Mouse (Mus musculus) adrenal gland (tissue): ENCODE data around the gene Snx10.

Source experiments
- intact Hi-C: fragments of 180-260 bp; cut with DNase I; formaldehyde crosslinking; loops from one replicate; pipeline ENCODE4 v1.15.1; 2025

Snx10 gene

GRCm38 (mm10) chr6:51581418-51581817, 57.7 kb downstream of the Snx10 start:
- intact Hi-C loops: loop anchor here (2.0 to 5.0 kb wide), 4 partner anchors 69 to 375 kb away; no protein-coding TSS in a partner anchor

- intact Hi-C loops: loop anchor here (5.0 kb wide), 2 partner anchors 70 to 220 kb away; no protein-coding TSS in a partner anchor
These were observed 58.4 kb downstream of the Snx10 start for GRCm38 (mm10) chr6:51582051-51582450.

DNA sequence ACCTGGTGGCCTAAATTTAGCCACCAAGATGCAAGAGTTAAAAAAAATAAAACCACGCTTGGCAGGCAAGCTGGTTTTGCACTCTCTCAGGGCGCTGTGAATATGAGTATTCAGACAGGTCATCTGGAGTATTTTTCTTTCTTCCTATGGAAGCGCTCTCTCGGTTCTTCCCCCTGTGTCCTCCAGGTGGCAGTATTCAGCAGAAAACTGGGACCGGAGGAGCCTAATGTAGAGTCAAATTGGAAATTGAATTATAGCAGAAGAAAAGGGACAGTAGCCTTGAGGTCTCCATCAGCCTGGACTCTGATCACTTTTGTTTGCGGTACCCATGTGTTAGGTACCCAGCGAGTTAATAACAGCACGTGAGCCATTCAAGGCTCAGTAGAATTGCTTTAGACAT, 62.3 kb downstream of the Snx10 start:
- intact Hi-C loops: loop anchor here (2.0 to 5.0 kb wide), 2 partner anchors 271 to 636 kb away; partner anchors contain the start of gene Hoxa7

- intact Hi-C loops: loop anchor here (2.0 to 5.0 kb wide), 2 partner anchors 270 to 635 kb away; partner anchors contain the start of gene Hoxa7
These were observed 63.6 kb downstream of the Snx10 start for GRCm38 (mm10) chr6:51587266-51587665.

DNA sequence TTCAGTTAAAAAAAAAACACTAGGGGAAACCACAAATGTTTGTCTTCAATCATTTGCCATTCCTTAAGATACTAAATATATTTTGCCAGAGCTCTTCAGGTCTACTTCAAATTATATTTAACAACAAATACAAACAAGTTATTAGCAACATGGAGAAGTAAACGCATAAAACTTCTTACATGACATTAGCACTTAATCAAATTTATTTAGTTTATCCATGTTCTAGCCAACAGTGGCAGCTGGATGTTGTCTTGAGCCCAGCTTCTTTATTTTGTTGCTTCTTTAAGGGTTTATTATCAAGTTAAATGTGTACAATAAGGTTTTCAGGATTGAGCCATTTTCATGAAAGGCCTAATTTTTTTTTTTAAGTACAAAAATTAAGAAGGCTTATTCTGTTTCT, 67.6 kb downstream of the Snx10 start:
- intact Hi-C loops: loop anchor here (10.0 kb wide), 1 partner anchor 164 kb away; no protein-coding TSS in a partner anchor

DNA sequence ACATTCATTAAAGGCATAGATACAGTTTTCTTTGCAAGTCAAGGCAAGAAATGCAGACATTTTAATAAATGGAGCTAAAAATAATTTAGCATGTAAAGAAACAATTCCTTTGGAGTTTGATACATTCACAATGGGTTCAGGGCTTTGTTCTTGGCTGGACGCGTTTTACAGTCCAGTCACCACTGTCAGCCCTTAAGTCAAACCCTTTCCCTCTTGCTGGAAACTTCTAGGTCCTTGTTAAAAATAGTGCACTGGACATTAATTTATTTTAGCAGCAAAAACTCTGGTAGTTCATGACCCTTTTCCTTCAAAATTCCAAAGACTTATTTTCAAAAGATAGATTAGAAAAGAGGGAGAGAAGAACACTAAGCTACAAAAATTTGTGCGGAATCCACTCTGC, 68.1 kb downstream of the Snx10 start:
- intact Hi-C loops: loop anchor here (2.0 to 10.0 kb wide), 2 partner anchors 163 to 267 kb away; no protein-coding TSS in a partner anchor

DNA sequence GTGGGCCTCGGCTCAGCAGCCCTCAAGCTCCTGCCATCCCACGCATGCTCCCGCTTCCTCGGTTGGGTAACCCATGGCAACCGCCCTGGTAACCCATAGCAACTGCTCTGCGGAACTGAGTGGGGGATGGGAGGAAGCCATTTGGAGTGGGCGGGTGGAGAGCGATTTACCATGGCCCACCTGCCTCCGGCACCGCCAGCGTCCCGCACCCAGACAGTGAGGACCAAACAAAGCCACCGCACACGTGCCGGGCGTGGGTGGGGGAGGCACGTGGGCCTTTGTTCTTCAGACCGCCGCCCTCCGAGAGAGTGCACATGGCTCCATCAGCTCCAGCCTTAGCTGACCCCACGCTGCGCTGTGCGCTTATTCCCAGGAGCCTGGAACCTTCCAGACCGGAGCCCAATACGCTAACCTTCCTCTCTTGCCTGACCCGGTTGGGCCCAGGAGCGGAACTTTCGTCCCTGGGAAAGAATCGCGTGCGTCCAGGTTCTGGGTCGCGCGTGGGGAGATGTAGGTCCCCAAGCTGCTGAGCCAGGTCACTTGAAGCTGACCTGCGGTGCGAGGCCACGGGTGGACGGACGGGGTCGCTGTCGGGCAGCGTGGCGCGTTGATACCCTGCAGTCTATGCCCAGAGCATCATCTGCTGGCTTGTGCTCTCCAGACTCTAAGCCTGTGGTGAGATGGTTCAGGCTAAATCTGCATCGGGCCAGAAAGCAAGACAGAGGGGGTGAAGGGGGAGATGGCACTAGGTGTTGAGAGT, 68.8 kb downstream of the Snx10 start:
- intact Hi-C loops: loop anchor here (2.0 to 10.0 kb wide), 2 partner anchors 162 to 266 kb away; no protein-coding TSS in a partner anchor

DNA sequence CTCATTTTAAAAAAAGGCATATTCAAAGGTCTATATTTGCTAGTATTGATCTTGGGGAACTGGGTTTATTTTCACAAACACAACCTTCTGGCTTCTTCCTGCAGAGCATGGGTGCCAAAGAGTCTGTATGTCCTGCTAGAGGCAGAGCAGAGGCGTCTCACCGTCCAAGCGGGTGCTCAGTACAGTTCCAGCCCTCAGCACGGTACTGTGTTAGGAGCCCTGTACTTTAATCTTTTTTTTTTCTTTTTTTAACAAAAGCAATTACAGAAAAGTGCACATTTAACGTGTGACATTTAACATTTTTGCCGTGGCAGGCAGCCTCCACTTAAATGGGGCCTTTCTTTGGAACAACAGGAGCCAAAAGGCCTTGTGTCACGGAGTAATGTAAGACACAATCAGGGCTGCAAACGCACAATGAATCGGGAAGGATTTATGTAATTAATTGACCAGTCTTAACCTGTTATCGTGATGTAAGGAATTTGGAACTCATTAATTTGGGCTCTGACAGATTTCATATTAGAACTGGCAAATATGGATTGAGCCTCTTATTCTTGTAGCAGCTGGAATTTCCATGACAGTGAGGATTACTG, 69.8 kb downstream of the Snx10 start:
- intact Hi-C loops: loop anchor here (2.0 to 10.0 kb wide), 2 partner anchors 161 to 265 kb away; no protein-coding TSS in a partner anchor

DNA sequence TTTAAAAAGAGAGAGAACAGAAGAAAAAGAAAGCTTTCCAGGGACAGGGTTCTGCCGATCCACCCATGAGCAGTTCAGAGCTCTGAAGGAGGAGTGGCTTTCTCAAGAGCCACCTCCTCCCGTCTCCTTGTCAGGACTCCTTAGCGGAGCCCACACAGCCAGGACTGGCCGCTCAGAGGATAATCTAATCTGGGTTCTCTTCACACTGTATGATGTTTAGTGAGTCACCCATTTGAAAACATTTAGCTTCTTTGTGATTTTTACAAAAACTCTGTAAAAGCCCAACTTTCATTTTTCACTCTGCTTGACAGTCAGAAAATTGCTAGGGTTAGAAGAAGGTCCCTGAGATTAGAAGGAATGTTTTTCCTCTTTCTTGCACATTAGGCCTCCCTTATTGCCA, 70.8 kb downstream of the Snx10 start:
- intact Hi-C loops: loop anchor here (10.0 kb wide), 1 partner anchor 160 kb away; no protein-coding TSS in a partner anchor

DNA sequence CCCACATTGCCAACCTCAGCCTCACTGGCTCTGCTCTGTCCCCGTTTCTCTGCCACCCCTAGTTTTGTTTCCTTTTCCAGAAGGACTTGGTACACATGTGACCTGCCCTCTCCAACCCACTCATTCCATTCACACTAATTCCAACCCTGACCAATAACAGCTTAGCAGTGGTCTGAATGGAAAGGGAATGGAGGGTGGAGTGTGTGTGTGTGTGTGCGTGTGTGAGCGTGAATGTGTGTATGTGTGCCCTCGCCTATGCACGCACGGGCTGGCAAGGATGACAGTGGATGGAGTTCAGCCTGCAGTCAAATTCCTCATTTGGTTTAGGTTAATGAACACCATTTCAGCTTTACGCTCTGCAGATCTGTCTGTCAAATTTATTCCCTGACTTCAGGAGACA, 74.4 kb downstream of the Snx10 start:
- intact Hi-C loops: loop anchor here (10.0 kb wide), 1 partner anchor 157 kb away; no protein-coding TSS in a partner anchor

DNA sequence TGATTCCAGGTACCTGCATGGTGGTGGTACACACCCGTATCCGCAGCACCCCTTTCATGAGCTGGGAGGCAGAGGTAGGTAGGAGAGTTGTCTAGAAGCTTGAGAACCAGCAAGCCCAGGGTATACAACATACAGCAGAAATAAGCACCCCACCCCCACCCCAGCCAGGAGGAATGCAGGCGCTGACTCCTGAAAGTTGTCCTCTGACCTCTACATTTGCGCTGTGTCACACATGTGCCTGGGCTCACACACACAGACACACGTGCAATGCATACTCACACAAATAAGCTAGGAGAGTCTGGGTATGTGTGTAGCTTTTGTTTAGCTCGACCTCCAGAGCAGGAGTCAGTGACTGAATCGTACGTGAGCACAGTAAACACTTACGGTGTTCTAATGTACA, 76.7 kb downstream of the Snx10 start:
- intact Hi-C loops: no loop called here

- intact Hi-C loops: no loop called here
These were observed 78.6 kb downstream of the Snx10 start for GRCm38 (mm10) chr6:51602341-51602740.

DNA sequence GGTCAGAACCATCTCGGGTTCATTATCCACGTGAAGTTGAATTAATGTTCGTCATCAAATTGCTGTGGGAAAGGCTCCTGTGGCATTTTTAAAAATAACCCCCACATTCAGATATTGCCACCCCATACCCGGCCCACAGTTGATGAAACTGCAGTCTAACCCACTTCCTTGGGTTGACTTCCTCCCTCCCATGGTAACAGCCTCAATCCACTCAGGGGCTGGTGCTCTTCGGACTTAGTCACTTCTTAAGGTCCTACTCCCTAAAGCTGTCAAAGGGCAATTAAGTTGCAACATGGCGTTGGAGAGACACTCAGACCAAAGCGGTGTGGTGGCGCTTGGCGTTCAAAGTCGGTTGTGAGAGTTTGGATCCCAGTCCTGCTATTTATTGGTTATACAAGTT, 80.0 kb downstream of the Snx10 start:
- intact Hi-C loops: no loop called here

DNA sequence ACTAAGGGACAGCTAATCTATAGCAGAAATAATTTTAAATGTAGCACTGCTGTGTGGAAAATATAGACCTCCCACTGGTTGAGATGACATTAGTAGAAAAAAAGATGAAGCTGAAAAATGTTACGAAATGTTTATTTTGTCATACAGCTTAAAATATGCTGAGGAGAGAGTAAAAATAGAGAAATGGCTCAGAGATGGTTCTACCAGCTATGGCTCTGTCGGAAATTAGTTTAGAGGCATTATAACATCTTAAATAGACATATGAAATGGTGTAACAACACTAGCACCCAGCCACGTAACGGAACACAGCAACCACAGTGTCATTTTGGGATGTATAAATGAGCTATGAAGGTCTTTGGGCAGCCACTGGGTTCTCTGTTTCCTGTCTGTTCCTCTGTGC, 82.5 kb downstream of the Snx10 start:
- intact Hi-C loops: no loop called here

- intact Hi-C loops: no loop called here
These were observed 83.1 kb downstream of the Snx10 start for GRCm38 (mm10) chr6:51606803-51607202.

DNA sequence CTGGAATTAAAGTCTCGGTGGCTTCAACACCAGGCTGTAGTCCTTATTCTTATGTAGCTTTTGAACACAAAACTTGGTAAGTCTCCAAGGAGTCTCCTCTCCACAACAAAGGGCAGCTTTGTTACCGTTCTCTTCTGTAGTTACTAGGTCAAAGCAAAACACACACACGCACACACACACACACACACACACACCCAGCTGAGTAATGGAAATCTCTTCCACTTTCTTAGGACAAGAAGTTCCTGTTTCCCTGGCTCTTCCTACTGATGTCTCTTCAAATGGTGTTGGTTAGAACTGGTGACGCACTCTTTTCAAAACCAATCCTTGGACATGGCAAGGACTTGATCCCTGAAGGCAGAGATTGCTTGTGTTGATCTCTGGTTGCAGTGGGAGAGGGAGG, 87.9 kb downstream of the Snx10 start:
- intact Hi-C loops: loop anchor here (5.0 kb wide), 2 partner anchors 111 to 246 kb away; no protein-coding TSS in a partner anchor

DNA sequence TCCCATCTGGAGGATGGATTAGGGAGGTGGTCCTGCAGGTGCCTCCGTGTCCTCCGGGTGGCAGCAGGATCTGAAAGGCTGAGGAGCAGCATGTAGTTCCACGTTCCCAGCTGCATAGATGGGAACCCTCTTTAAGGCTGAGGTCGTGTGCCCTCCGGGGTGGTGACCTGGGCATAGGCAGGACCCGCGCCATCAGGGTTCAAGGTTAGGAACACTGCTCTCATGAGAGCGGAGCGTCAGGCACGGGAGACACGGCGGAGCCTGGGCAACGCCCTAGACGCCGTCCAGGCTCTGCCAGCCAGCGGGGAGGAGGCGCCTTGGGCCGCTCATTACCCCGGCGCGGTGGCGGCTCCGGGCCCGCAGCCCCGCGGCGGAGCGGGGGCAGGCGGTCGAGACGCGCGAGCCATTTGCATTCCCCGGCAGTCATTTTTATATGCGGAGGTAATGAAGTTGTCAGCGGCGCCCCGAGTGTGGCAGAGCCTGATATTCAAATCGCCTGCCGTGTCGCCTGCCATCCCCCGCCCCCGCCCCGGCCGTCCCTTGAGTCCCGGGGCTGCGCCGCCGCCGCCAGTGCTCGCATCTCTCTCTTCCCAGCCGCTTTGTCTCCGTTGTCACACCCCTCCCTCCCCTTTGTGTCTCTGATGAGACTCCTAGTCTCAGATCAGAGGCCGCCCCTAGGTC, 88.8 kb downstream of the Snx10 start:
- intact Hi-C loops: loop anchor here (5.0 kb wide), 2 partner anchors 110 to 245 kb away; no protein-coding TSS in a partner anchor

DNA sequence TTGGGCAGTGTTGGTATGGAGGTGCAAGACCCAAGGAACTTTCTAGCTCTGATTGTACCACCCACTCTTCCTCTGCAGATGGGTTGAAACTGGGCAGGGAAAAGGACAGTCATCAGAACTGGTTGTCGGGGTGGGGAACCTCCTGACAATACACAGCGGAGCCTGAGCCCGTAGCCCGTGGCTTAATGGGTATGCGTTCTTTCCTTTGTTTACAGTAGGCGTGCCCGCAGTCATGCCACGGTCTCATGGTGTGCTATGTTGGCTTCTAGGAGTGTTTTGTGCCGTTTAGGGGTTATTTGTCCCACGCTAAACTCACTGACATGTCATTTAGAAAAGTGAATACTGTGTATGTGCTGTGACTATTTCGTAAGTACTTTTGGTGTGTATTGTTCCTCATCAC, 90.0 kb downstream of the Snx10 start:
- intact Hi-C loops: loop anchor here (5.0 kb wide), 2 partner anchors 109 to 244 kb away; no protein-coding TSS in a partner anchor

DNA sequence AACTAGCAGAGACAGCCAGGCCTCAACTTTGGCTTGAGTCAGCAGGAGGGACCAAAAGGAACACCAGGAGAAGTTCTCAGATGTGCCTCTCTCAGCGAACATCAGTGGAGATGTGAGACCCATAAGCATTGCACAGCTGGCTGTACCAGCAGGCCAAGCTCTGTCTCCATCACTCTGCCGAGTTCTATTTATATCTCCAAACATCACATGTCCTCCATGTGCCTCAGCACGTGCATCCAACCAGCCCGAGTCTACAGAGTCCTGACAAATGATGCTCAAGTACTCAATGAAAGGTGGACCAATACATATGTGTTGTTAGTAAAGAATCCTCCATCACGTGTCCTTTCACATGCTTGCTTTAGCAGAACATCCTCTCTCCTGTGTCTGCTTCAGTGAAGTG, 103.1 kb downstream of the Snx10 start:
- intact Hi-C loops: no loop called here

GRCm38 (mm10) chr6:51629671-51630070, 106.0 kb downstream of the Snx10 start:
- intact Hi-C loops: no loop called here

- intact Hi-C loops: no loop called here
These were observed 106.5 kb downstream of the Snx10 start for GRCm38 (mm10) chr6:51630184-51630583.
